Mouse (Mus musculus): ENCODE results near the gene Sfi1.
"Not testable (repeated sequence)": the region's sequence is repeated elsewhere in the genome, so short reads cannot be mapped to it uniquely, and the experiment has no call there.

- TF ChIP-seq CTCF (IDR thresholded peaks at IDR 0.05; ENCODE audit: insufficient read depth, low read length); POLR2A (IDR thresholded peaks at IDR 0.05; ENCODE audit: borderline replicate concordance, extremely low read depth, low read depth, low read length): not testable (repeated sequence)
Observed at GRCm38 (mm10) chr11:3138323-3138722, 54.9 kb downstream of the Sfi1 start.

Data from lung, adult 2 months (tissue).